Mouse (Mus musculus) MN1 (cell line): ENCODE results near the gene Stox2.

Source experiments
- DNase-seq: peaks from one replicate; pipeline ENCODE4 v3.0.0-alpha.2; 2016; ENCODE audit warnings: low spot score

Stox2 gene

DNA sequence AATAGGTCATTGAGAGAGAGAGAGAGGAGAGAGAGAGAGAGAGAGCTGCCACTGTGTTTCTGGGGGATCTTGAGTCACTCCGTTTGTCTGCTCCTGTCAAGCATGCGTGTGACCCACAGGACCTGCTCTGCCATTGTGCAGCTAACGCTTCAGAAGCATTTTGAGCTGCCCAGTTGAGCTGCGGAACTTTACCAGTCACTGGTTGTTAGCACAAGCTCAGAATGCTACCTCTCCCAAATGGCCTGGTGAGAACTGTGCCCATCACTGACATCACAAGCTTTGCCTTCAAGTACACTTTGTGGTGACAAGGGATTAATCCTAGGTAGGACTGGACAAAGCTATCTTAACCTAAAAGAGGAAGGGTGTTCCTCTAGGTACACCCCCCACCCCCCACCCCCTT, 263.9 kb downstream of the Stox2 start:
- no peak for DNase-seq

DNA sequence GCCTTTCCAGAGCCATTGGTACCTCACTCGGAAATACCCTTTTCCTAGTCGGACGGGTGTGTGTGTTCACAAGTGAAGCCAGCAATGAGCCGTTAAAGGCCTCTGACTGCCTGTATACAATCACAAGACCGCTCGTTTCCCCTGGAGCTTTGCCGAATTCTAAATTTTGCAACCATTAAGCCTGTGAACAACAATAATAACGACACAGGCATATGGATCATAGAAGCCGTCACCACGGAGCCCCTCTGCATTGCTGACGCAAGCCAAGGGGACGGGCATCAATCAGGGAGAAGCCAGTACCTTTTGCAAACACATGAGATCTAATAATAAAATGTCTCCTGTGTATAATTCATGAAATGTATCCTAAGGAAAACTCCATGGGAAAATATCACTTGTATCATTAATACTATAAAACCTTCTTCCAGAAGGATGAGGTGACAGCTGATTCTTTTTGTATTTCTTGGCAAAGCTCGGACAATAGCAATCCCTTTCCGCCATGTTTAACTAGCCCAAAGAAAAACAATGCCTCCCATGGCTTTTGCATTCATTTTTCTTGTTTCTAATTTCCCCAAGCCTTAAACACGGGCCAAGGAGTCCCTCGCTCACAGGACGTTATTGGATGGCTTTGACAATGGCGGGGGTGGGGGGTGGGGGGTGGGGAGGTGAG, 265.0 kb downstream of the Stox2 start:
- no peak for DNase-seq

DNA sequence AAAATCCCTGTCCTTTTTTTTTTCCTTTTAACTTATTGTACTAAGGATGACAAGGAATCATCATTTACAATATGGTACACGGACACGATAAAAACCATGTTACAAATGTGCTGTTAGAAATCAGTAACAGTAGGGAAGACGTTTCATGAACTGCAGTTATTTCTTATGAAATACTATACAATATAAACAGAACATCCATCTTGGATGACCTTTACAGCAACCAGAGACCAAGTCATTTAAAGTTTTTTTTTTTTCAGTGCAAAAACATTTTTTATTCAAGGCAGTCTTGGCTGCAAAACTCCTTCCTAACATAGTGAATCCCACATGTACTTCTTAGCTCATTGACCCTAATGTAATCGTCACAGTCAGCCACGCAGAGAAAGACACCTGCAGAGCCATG, 266.0 kb downstream of the Stox2 start:
- no peak for DNase-seq

DNA sequence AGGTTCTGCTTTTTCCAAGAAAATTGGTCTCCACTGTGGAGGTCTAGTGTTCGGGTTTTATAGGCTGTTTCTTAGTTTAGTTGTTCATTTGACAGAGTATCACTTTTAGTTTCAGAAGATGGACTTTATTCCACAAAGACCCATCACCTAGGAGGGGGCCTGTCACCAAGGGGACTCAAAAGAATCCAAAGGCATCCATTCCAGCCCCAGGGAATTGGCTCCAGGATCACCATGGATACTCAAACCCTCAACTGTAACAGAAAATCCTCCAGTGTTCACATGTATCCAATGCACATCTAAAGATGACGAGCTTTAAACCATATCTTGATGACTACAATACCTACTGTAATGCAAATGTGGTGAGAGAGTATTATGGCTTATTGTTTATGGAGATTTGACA, 267.4 kb downstream of the Stox2 start:
- no peak for DNase-seq

DNA sequence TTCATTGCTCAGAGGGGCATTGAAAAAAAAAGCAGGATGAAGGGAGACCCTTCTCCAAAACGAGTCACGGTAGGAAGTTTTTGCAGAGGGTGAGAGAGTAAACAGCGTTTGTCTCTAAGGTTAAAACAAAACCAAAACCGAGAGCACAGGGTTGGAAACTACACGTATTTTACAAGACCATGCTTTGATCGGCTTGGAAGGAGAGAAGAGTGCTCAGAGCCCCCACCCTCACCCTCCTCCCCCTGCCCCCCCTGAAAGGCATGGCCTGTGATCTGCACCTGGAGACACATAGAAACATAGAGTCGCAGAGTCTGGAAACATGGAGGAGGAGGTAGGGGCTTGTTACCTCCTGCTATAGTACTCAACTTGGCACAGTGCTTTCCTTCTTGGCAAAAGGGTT, 272.3 kb downstream of the Stox2 start:
- no peak for DNase-seq

DNA sequence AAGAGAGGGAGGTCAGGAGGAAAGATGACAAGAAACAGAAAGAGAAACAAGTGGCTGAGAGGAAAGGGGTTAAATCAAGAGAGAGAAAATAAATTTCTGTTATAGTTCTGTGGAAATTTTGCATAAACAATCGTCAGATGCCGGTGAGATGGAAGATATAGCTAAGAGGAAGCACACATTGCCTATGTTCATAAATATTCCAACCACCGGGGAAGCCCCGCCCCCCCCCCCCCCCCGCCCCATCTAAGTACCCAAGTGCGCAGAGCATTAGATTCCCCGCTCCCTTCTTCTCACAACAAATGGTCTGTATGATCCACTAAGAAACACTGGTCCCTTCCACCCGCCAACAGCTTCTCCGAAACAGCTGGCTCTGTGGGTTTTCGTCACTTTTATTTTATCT, 273.3 kb downstream of the Stox2 start:
- DNase-seq: no peak

DNA sequence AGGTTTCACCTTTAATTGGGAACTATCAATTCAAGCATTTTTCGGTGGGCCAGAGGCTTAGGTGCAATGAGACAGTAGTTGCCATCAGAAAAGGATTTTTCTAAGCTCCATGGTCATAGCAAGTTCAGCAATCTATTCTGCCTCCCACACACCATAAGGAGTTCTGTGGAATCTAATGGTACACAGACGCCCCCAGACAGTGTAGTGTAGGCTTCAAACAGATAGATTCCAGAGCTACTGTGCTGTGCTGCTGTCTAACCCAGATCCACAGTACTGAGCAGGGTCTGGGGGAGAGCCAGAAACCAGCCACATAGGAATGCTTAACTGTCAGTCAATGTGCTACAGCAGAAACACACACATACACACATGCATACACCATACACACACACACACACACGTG, 285.5 kb downstream of the Stox2 start:
- DNase-seq: no peak

DNA sequence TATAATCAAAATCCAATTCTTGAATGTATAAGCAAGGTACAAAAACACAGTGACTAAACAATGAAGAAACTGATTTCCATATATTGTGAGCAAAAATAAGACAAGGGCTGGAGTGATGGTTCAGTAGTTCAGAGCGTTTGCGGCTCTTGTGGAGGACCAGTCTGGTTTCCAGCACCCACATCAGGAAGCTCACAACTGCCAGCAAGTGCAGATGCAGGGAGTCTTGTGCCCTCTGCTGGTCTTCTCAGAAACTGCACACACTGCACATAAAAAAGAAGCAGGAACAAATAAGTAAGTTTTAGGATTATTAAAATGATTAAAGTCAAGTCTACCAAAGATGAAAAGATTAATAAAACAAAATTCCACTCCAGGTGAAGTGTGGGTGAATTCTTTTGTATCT, 291.6 kb downstream of the Stox2 start:
- no peak for DNase-seq

DNA sequence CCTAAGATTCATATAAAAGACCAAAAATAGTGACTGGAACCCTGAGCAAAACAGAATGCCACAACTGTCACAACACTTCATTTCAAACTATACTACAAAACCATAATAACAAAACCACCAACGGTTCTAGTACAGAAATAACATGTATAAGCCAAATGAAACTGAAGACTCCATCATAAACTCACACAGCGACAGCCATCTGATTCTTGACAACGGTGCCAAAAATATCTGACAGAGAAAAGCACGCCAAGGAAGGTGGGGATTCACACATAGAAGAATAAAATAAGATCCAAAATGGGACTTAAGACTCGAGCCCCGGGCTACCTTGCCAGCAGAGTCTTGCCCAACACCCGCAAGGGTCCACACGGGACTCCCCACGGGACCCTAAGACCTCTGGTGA, 300.9 kb downstream of the Stox2 start:
- no peak for DNase-seq

DNA sequence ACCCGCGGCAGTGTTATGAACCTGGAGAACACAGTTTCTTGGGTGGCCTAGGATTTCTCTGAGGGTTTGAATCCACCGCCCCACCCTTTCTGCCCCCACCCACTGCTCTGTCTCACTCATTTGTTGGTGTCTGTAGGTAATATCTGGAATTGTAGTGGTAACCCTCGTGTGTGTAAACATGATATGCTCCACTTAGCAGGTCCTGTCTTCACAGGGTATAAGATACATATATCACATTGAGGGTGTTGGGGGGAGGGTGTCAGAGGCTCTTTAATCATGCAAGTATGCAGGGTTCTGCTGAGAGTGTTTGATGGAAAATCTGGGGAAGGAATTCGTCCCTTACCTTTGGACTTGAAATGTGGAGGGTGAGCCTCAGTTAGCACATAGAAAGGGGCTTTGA, 310.1 kb downstream of the Stox2 start:
- no peak for DNase-seq

DNA sequence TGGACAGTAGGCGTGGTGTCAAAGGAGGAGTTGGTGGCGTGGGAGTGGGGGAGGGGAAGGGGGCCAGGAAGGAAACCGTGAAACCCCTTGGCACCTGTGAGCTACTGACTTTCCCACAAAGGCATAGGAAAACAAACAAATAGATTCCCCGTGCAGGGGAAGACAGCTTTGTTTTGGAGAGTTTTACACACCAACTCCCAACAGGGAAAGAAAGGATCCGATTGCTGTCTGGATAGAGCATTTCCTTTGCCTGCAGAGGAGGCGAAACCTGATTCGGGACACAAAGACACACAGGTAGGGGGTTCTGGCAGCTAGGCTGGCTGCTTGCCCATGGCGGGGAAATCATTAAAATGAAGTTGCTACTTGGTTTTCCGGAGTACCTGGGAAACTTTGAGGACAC, 310.6 kb downstream of the Stox2 start:
- DNase-seq: no peak

DNA sequence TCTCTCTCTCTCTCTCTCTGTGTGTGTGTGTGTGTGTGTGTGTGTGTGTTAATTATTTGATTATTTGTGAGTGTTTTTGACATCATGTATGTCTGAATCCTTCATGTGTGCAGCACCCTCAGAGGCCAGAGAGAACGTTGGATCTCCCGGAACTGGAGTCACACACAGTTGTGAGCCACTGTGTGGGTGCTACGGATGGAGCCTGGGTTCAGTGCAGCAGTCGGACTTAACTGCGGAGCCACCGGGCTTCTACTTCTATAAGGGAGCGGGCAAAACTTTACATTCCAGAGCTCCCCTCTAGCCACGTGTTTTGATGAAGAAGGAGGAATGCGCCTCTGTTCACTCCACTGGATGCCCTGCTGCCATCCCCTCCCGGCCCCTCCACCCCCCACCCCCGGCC, 311.4 kb downstream of the Stox2 start:
- DNase-seq: no peak

DNA sequence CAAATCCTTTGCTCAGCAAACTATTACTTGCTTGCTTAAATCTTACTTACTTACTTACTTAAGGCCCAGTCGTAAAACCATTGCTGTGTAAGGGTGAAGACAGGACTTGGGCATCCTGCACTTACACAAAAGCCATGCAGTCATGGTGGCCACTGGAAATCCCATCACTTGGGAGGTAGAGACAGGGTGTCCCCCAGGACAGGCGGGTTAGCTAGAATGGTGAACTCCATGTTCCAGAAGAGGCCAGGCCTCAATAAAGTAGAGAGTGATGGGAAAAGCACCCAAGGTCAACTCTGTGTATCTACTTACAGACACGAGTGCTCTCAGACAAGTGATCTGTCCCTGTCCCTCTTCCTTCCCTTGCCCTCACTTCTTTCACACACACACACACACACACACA, 312.8 kb downstream of the Stox2 start:
- DNase-seq: no peak
